Mouse (Mus musculus) kidney, adult 2 months (tissue): ENCODE measurements at regions not wholly inside any gene's neighbourhood (a gene's known extent, or its start where the extent isn't known, plus 50 kb on each side); places are given as distances from the start of the nearest gene placed in this dataset.

Source experiments
- CTCF ChIP-seq: fragments of 200-500 bp; conservative IDR thresholded peaks from 2 replicates; pipeline ENCODE4 v1.5.1; 2011; ENCODE audit warnings: low read depth, mild to moderate bottlenecking, control low read depth, low read length, moderate library complexity, mixed read lengths; ENCODE audit not compliant: insufficient read depth, insufficient read length
- POLR2A ChIP-seq: fragments of 200-500 bp; IDR thresholded peaks from one replicate; pipeline ENCODE4 v1.6.1; 2011; ENCODE audit warnings: low read depth, low read length, control low read depth

DNA sequence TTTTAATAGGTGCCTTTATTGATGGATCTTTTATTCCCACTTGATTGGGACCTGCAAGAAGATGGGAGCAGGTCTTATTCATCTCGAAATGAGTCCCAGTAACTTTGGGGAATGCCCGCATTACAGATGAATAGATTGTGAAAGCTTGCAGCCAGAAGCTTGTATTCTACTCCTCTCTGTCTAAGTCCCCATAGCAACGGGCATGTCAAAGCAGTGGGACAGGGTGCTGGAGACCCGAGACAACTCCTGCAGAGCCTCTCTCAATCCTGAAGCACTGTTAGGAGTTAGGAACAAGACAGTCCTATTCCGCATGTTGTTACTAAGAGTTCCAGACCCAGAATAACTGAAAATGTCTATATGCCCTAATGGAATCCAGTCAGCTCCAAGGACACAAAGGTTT, 233.1 kb downstream of the Ube2cbp start:
- TF ChIP-seq CTCF (no peak), POLR2A (no peak)
